Mouse (Mus musculus) stomach, postnatal 0 days (tissue): ENCODE measurements around the gene Srrm3.

Source experiments
- CTCF ChIP-seq: IDR thresholded peaks from 2 replicates; pipeline ENCODE4 v1.5.1; 2016; ENCODE audit warnings: antibody characterized with exemption, low read depth, mild to moderate bottlenecking, moderate library complexity
- EP300 ChIP-seq: optimal IDR thresholded peaks from 2 replicates; pipeline ENCODE3; 2016; ENCODE audit warnings: antibody characterized with exemption

DNA sequence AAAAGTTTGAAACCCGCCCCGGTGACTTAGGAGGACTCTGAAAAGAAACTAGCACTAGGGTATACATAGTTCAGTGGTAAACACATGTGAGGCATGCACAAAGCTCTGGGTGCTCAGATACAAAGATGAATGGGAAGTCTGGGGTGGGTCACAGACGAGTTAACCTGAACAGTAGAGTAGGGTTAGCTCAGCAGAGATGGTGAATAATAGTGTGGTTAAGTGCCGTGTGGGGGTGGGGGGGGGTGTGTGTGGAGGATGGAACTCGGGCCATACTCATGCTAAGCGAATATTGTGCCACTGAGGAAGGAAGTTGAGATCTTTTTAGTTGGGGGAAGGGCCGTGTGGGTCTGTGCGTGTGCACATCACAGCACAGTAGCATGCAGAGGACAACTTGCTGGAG, 26.4 kb upstream of the Srrm3 start:
- TF ChIP-seq CTCF (no peak), EP300 (no peak)
